Mouse (Mus musculus) right cerebral cortex, postnatal 25 days (tissue): ENCODE measurements at regions not wholly inside any gene's neighbourhood (a gene's known extent, or its start where the extent isn't known, plus 50 kb on each side); places are given as distances from the start of the nearest gene placed in this dataset.
A peak's percentile ranks its signal among the peaks of the same experiment; 100 is the strongest.

ENCODE experiments used
- DNase-seq: peaks from one replicate; pipeline ENCODE4 v3.0.0; 2022

DNA sequence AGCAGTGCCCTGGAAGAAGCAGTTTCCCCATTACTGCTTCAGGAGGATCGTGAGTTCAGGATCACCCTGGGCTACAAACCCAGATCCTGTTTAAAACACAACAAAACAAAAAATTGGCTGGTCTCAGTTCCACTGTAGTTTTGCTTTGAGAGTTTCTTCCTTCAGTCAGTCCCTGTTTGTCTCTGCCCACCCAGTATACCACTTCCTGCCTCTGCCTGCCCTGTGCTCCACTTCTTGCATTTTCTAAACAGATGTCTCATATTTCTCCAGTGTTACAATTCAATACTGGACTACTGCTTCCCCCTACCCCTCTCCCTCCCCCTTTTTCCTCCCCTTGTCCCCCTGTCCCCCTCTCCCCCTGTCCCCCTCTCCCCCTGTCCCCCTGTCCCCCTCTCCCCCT, 98.6 kb upstream of the F13a1 start:
- no peak for DNase-seq

DNA sequence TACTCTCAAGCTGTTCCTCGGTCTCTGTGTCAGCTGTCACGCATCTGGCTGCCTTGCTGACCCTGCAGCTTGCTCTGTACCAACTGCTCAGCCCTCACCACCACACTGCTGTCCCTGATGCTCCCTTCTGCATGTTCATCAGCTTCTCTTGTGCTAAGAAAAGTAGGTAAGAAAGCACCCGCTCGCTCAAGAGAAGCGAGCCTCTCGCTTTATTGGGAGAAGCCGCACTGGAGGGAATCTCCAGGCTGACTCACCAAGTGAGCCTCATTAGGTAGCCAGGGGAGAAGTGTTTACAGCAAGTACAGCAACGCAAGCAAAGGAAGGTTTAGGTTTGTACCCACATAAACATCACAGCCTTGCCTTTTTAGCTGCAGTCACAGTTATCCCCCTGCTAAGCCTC, 97.7 kb upstream of the F13a1 start:
- no peak for DNase-seq

- no peak for DNase-seq
These were observed 92.8 kb upstream of the F13a1 start for GRCm38 (mm10) chr13:37142812-37143211.

- no peak for DNase-seq
These were observed 85.1 kb upstream of the F13a1 start for GRCm38 (mm10) chr13:37135115-37135514.

- no peak for DNase-seq
These were observed 84.5 kb upstream of the F13a1 start for GRCm38 (mm10) chr13:37134518-37134917.

- DNase-seq: peak; percentile 33
These were observed 80.6 kb upstream of the F13a1 start for GRCm38 (mm10) chr13:37130637-37131036.

DNA sequence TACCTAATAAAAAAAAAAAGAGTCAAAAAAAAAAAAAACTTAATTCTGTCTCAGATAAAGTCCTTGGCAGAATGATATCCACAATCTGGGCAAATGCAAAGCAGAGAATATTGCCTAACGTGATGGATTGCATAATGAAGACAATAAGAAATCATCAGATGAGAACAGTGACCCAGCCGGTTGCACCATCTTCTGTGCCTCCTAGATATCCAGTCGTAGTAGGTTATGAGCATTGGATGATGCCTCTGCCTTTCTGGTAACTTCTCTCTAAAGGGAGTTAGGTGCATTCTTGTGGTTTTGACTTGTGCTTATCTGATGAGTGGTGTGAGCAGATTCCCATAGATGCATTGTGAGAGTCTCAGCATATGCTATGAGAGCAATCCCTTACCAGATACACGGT, 71.6 kb upstream of the F13a1 start:
- DNase-seq: no peak

DNA sequence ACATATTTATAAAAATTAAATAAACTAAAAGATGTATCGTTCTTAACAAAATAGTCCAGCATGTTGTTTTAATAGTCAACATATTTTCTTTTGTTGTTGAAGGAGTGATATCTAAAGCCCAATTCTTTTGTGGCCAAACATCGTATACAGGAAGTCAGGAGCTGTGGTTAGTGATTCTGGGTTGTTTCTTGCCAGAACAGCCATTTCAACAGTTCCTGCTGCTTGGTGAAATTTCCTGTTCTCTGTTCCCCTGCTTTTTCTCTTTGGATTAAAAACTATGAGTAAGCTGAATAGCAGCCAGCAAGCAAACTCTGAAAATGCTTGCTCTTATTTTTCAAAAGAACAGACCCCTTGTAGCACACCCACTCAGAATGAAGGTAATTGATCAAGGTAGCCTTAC, 70.2 kb upstream of the F13a1 start:
- no peak for DNase-seq

- no peak for DNase-seq
These were observed 64.3 kb upstream of the F13a1 start for GRCm38 (mm10) chr13:37114324-37114723.

DNA sequence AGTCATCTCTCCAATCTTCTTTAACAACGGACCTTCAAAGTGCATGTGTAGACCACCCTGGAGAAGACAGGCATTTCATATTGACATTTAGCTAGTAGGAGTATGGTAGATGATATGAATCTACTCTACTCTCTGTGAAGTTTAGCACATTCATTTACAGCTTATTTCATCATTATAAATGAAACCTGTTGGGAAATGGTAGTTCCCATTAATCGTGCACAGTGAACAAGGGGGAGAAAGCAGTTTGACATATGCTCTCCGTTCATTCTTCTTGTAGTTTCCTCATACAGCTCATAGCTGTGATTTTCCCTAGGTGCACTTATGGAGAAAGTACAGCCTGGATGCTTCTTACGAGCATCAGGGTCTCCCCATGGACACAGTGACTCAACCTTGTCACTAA, 61.7 kb upstream of the F13a1 start:
- DNase-seq: no peak

DNA sequence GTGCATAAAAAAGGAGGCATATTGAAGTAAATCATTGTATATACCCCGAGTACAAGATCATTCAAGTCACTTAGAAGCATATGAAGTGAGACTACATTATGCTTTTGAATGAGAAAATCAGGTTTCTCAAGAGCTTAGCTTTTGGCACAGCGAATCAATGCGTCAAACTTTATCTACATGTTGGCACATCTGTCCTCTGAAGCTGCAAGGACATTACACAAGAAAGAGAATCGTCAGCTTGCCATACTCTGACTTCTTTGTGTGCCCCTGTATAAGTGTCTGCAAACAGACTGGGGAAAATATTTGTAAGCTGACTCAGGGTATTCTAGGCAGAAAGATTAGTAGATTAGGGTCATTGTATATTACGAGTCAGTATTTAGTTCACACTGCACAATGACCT, 57.7 kb upstream of the F13a1 start:
- no peak for DNase-seq

GRCm38 (mm10) chr13:37106009-37106408, 56.0 kb upstream of the F13a1 start:
- DNase-seq: no peak

GRCm38 (mm10) chr13:37104410-37105294, 54.6 kb upstream of the F13a1 start:
- no peak for DNase-seq

DNA sequence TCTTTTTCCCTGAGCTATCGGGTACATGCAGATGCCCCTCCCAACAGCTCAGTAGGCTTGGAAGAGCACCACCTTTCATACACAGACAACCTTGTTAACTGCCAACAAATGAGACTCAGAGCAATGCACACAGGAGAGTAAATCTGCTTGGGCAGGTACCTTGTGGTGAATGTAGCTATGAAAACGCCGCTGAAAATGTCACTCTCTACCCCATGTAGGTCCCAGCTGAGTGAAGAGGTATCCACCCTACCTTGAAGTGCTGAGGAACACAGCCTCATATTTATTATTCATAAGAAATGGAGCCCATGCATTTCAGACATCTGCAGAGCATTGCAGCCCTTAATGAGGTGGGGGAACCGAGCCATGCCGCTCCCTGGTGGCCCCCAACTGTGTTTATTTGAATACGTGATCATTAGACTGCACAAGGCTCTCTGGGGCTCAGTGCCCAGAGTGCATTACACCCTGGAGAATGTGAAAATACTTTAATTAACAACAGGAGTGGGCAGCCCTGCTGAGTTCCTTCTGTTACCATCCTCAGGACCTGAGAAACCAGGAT, 53.8 kb upstream of the F13a1 start:
- peak; percentile 15 for DNase-seq

- no peak for DNase-seq
These were observed 51.7 kb upstream of the F13a1 start for GRCm38 (mm10) chr13:37101755-37102154.
